Mouse (Mus musculus) bone marrow, adult 2 months (tissue): ENCODE measurements at regions not wholly inside any gene's neighbourhood (a gene's known extent, or its start where the extent isn't known, plus 50 kb on each side); places are given as distances from the start of the nearest gene placed in this dataset.

Experiments
- H3K27ac ChIP-seq: fragments of 200-500 bp; 2 replicates; pipeline ENCODE4 v1.5.1; 2012; ENCODE audit warnings: low read depth, mild to moderate bottlenecking, control low read depth, inconsistent platforms, low read length; ENCODE audit not compliant: control insufficient read depth, poor library complexity, insufficient read depth
- H3K4me1 ChIP-seq: fragments of 200-500 bp; 2 replicates; pipeline ENCODE4 v1.6.1; 2011; ENCODE audit warnings: low read length; ENCODE audit not compliant: control insufficient read depth, insufficient read depth
- H3K4me3 ChIP-seq: fragments of 200-500 bp; replicated peaks from 2 replicates; pipeline ENCODE3; 2011; ENCODE audit warnings: mild to moderate bottlenecking, low read depth, low read length, control low read depth; ENCODE audit not compliant: control insufficient read depth
- CTCF ChIP-seq: fragments of 200-500 bp; IDR thresholded peaks from 2 replicates; pipeline ENCODE4 v1.5.1; 2011; ENCODE audit warnings: low read length, control low read depth; ENCODE audit not compliant: control insufficient read depth, insufficient read depth
- POLR2A ChIP-seq: fragments of 200-500 bp; IDR thresholded peaks from 2 replicates; pipeline ENCODE4 v1.6.1; 2011; ENCODE audit warnings: low read depth, mild to moderate bottlenecking, control low read depth, low read length, borderline replicate concordance; ENCODE audit not compliant: control insufficient read depth
- WGBS: fragments of 180-500 bp; shearing (Covaris S2); methylation state at CpG from one replicate; pipeline ENCODE4 v1.1.7; 2018; 5-methylcytosine and 5-hydroxymethylcytosine counted together

GRCm38 (mm10) chr14:25166217-25166616 lies 292.8 kb upstream of the Zmiz1 start:
- 9% methylated on average over 1 of the region's 1 CpGs for WGBS
- Histone ChIP-seq H3K4me3 (no peak overlapping the region), H3K4me1 (no peaks in the 10 kb centered on the region; the same call in 1 of the 2 replicates), H3K27ac (no peak overlapping the region)
- no peak for TF ChIP-seq CTCF
- TF ChIP-seq POLR2A, result no peak

DNA sequence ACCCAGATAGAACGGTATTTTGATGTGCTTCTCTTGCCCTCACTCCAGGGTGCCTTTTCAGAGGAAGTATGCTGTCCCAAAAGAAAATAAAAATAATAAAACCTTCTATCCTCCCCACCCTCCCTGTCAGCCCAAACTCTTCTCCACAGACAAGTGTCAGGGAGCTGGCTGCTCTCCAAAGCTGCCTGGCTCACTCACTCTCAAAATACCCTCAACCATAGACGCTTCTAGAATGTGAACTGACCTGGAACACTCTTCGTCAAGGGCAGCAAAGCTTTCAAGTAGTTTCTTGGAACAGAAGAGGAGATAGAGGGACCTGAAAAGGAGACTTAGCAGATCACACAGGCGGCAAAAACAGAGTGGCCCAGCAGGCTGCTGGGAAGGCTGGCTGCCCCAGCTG lies 291.4 kb upstream of the Zmiz1 start:
- Histone ChIP-seq H3K4me3 (no peak overlapping the region), H3K27ac (no peak overlapping the region), H3K4me1 (no peaks in the 10 kb centered on the region; the same call in 1 of the 2 replicates)
- TF ChIP-seq CTCF (no peak), POLR2A (no peak)
- WGBS, result 61% methylated on average over 4 of the region's 4 CpGs

DNA sequence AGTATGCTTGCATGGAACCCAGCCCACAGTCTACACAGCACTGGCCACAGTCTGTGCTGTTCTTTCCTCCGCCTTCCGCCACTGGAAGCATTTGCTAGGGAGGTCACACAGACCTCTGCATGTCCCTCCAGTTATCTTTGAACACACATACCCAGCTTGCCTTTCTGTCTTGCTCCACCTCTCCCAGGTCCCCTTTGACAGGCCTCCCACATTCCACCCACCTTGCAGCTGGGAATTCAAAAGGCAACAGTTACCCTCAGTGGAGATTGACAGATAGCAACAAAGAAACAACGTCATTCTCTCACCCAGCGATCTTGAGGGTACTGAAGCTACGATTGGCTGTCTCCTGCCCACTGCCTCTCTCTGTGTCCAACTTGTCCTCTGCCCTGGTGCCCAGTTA lies 290.7 kb upstream of the Zmiz1 start:
- Histone ChIP-seq H3K4me1 (no peaks in the 10 kb centered on the region), H3K27ac (no peak overlapping the region), H3K4me3 (no peak overlapping the region)
- no peak for TF ChIP-seq CTCF
- no peak for TF ChIP-seq POLR2A
- 76% methylated on average over 5 of the region's 5 CpGs for WGBS

GRCm38 (mm10) chr14:25173281-25173680 lies 285.7 kb upstream of the Zmiz1 start:
- 65% methylated on average over 6 of the region's 6 CpGs for WGBS
- no peak for TF ChIP-seq CTCF
- no peak for TF ChIP-seq POLR2A
- Histone ChIP-seq H3K4me3 (no peak overlapping the region), H3K27ac (no peak overlapping the region), H3K4me1 (no peaks in the 10 kb centered on the region)

GRCm38 (mm10) chr14:25173873-25174272 lies 285.1 kb upstream of the Zmiz1 start:
- Histone ChIP-seq H3K27ac (no peak overlapping the region), H3K4me3 (no peak overlapping the region), H3K4me1 (no peaks in the 10 kb centered on the region)
- TF ChIP-seq CTCF (no peak), POLR2A (no peak)
- WGBS, result 84% methylated on average over 6 of the region's 6 CpGs

DNA sequence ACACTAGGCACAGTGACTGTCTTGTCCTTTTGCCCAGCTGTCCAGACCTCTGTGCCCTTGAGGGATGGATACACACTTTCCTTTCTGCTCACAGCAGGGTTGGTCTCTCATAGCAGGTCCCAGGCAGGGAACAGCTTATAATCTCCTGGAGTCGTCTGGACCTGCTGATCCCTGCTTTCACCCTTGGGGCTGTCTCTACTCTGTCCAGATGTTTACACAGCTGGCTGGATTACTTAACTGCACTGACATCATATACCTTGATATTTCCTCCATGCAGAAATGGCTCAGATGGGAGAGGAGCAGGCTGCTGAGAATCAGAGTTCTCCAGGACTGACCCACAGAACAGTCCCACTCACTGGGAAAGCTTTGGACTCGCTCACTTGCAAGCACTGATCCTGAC lies 284.6 kb upstream of the Zmiz1 start:
- H3K4me1 ChIP-seq, result no peaks in the 10 kb centered on the region
- WGBS, result 76% methylated on average over 2 of the region's 2 CpGs
- H3K4me3 ChIP-seq, result no peak overlapping the region
- no peak overlapping the region for H3K27ac ChIP-seq
- no peak for TF ChIP-seq CTCF
- TF ChIP-seq POLR2A, result no peak

DNA sequence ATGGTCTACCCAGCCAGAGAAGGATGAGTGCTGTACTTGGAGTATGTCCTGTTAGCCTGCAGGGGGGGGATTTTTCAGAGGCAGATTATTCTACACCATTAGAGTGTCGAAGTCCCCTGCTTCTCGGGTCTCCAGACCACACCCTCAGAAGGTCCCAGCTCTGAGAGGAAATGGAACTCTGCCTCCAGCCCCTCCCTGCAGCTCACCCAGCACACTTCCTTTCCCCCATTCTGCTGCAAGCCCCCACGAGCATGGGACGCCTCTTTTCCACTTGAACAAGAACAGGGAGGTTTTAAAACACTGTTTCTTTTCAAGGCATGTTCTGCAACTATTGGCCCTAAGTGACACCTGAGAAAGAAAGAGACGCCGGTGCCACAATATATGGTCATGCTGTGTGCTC lies 282.8 kb upstream of the Zmiz1 start:
- WGBS, result 24% methylated on average over 6 of the region's 6 CpGs
- Histone ChIP-seq H3K27ac (no peak overlapping the region), H3K4me3 (no peak overlapping the region), H3K4me1 (no peaks in the 10 kb centered on the region)
- no peak for TF ChIP-seq POLR2A
- no peak for TF ChIP-seq CTCF

- 81% methylated on average over 9 of the region's 9 CpGs for WGBS
- Histone ChIP-seq H3K4me1 (no peaks in the 10 kb centered on the region), H3K27ac (no peak overlapping the region), H3K4me3 (no peak overlapping the region)
- TF ChIP-seq POLR2A (no peak), CTCF (no peak)
Observed at GRCm38 (mm10) chr14:25180126-25180525, 278.9 kb upstream of the Zmiz1 start.

- no peak overlapping the region for H3K27ac ChIP-seq
- no peak overlapping the region for H3K4me3 ChIP-seq
- TF ChIP-seq POLR2A (no peak), CTCF (no peak)
- no peaks in the 10 kb centered on the region for H3K4me1 ChIP-seq
- WGBS, result 20% methylated on average over 2 of the region's 2 CpGs
Observed at GRCm38 (mm10) chr14:25181406-25181805, 277.6 kb upstream of the Zmiz1 start.
